ENCODE assay signal across 11 mouse cellular contexts in genomic region chr13:60358408-60359060, GRCm38 (mm10).
DNase-seq lines count a peak whose midpoint lies in the region; ATAC-seq and TF ChIP-seq lines count a peak whose summit lies in the region.
"Had no signal": no experiment of that assay in that cellular context is flagged by ENCODE, and none has a peak within 500 bp of the region (broad histone marks: within the 10 kb centered on the region; RNA-seq: fewer than 3 reads in every experiment).

No protein-coding gene starts in this region.

- no peaks in the 10 kb centered on the region for H3K36me3 ChIP-seq in limb, embryonic 13.5 days
- no peaks in the 10 kb centered on the region for H3K36me3 ChIP-seq in limb, embryonic 10.5 days
- no peaks in the 10 kb centered on the region for H3K36me3 ChIP-seq in heart, embryonic 15.5 days
- H3K36me3 ChIP-seq in hindbrain, postnatal 0 days (ENCODE audit: insufficient read depth, low read length), result no peaks in the 10 kb centered on the region
- H3K36me3 ChIP-seq: neural tube, embryonic 13.5 days had no signal

- H3K9me3 ChIP-seq in limb, embryonic 13.5 days, result no peaks in the 10 kb centered on the region
- no peaks in the 10 kb centered on the region for H3K9me3 ChIP-seq in limb, embryonic 10.5 days (replicated peaks)
- H3K9me3 ChIP-seq in heart, embryonic 15.5 days (replicated peaks), result no peaks in the 10 kb centered on the region
- no peaks in the 10 kb centered on the region for H3K9me3 ChIP-seq in hindbrain, postnatal 0 days (ENCODE audit: low read length)
- H3K9me3 ChIP-seq: neural tube, embryonic 13.5 days had no signal

- peak overlapping the region; percentile 44; the same call in 1 of the 2 replicates for H3K27ac ChIP-seq in limb, embryonic 13.5 days
- H3K27ac ChIP-seq in limb, embryonic 10.5 days, result no peak overlapping the region
- no peak overlapping the region; the same call in 1 of the 2 replicates for H3K27ac ChIP-seq in heart, embryonic 15.5 days
- no peak overlapping the region for H3K27ac ChIP-seq in layer of hippocampus, adult 2 months
- no peak overlapping the region for H3K27ac ChIP-seq in hindbrain, postnatal 0 days
- H3K27ac ChIP-seq: neural tube, embryonic 13.5 days had no signal

- TF ChIP-seq CTCF in layer of hippocampus, adult 2 months (conservative IDR thresholded peaks at IDR 0.05), result no peak
- no peak for TF ChIP-seq CTCF in hindbrain, postnatal 0 days (IDR thresholded peaks at IDR 0.05; ENCODE audit: low read depth)

- DNase-seq in limb, embryonic 10.5 days (ENCODE audit: low spot score), result no peak
- DNase-seq in WW6 (ENCODE audit: low read depth, low spot score), result peak; percentile 36
- peak; percentile 10 to 35 for DNase-seq in lung, postnatal 4 days
- DNase-seq in layer of hippocampus, adult 2 months (ENCODE audit: low spot score in 2 of 2), result no peak
- no peak for DNase-seq in B cell, adult 2 months
- no peak for DNase-seq in hindbrain, postnatal 0 days (ENCODE audit: low spot score)
- DNase-seq: spleen, adult 18-20 months had no signal

- H3K9ac ChIP-seq in limb, embryonic 13.5 days, result no peak overlapping the region
- H3K9ac ChIP-seq in heart, embryonic 15.5 days, result no peak overlapping the region
- H3K9ac ChIP-seq in hindbrain, postnatal 0 days (replicated peaks; ENCODE audit: low read length), result no peak overlapping the region
- H3K9ac ChIP-seq: neural tube, embryonic 13.5 days had no signal

- ATAC-seq in limb, embryonic 13.5 days (ENCODE audit: low FRiP score, low read depth), result no peak
- ATAC-seq in heart, embryonic 15.5 days (replicated peaks; ENCODE audit: insufficient number of reproducible peaks, insufficient read depth, low FRiP score, low read depth), result peak; percentile 64
- ATAC-seq in hindbrain, postnatal 0 days, result no peak
- ATAC-seq: Patski had no signal

- WGBS in limb, embryonic 13.5 days, result 71% methylated on average over 7 of the region's 7 CpGs
- 85% methylated on average over 7 of the region's 7 CpGs for WGBS in limb, embryonic 10.5 days
- 68% methylated on average over 7 of the region's 7 CpGs for WGBS in heart, embryonic 15.5 days
- WGBS in hindbrain, postnatal 0 days, result 81% methylated on average over 7 of the region's 7 CpGs

- no peak overlapping the region for H3K4me2 ChIP-seq in limb, embryonic 13.5 days (replicated peaks)
- H3K4me2 ChIP-seq in heart, embryonic 15.5 days, result no peak overlapping the region
- no peak overlapping the region for H3K4me2 ChIP-seq in hindbrain, postnatal 0 days (ENCODE audit: low read depth, low read length)
- H3K4me2 ChIP-seq: neural tube, embryonic 13.5 days had no signal

- peaks cover 30% of the 10 kb centered on the region for H3K4me1 ChIP-seq in limb, embryonic 13.5 days
- 0 out of 2 replicates have a peak, but pooled peaks cover 3% of the 10 kb centered on the region for H3K4me1 ChIP-seq in limb, embryonic 10.5 days
- H3K4me1 ChIP-seq in heart, embryonic 15.5 days (replicated peaks), result peaks cover 6% of the 10 kb centered on the region
- H3K4me1 ChIP-seq in hindbrain, postnatal 0 days (ENCODE audit: insufficient read depth, low read length), result no peaks in the 10 kb centered on the region
- H3K4me1 ChIP-seq: neural tube, embryonic 13.5 days had no signal

- no peaks in the 10 kb centered on the region for H3K27me3 ChIP-seq in limb, embryonic 13.5 days
- H3K27me3 ChIP-seq in limb, embryonic 10.5 days (ENCODE audit: low read depth, poor library complexity, severe bottlenecking), result no peaks in the 10 kb centered on the region
- H3K27me3 ChIP-seq in heart, embryonic 15.5 days, result no peaks in the 10 kb centered on the region
- no peaks in the 10 kb centered on the region for H3K27me3 ChIP-seq in hindbrain, postnatal 0 days (ENCODE audit: insufficient read depth, low read length)
- H3K27me3 ChIP-seq: neural tube, embryonic 13.5 days; Patski had no signal

- no peak overlapping the region for H3K4me3 ChIP-seq in limb, embryonic 13.5 days
- H3K4me3 ChIP-seq in limb, embryonic 10.5 days, result no peak overlapping the region
- H3K4me3 ChIP-seq in heart, embryonic 15.5 days, result no peak overlapping the region
- no peak overlapping the region for H3K4me3 ChIP-seq in layer of hippocampus, adult 2 months
- H3K4me3 ChIP-seq in hindbrain, postnatal 0 days (ENCODE audit: low read length), result no peak overlapping the region
- H3K4me3 ChIP-seq: neural tube, embryonic 13.5 days had no signal

Comparison
In these comparisons a context has a peak if more than half of its experiments do, and no peak if none do; other contexts are left out.
1. DNase-seq: peak in WW6 (single experiment) and lung, postnatal 4 days (2 of 2); none in limb, embryonic 10.5 days (single experiment), layer of hippocampus, adult 2 months (0 of 2), B cell, adult 2 months (0 of 2) and hindbrain, postnatal 0 days (single experiment).